Mouse (Mus musculus) neural tube, embryonic 14.5 days (tissue): ENCODE measurements around the gene Olfr1390. TPM values are rescaled to one million over a fixed set of nuclear protein-coding genes. Genes with fewer than 3 reads are reported as not detected.
"Not testable (repeated sequence)": the region's sequence is repeated elsewhere in the genome, so short reads cannot be mapped to it uniquely, and the experiment has no call there.

Experiments
- ATAC-seq: fragments of 200-750 bp; cut with Nextera tagmentation; 2 replicates; pipeline ENCODE4 v1.8.0; 2017; ENCODE audit warnings: low read depth, mild to moderate bottlenecking, moderate TSS enrichment, moderate library complexity
- H3K27ac ChIP-seq: fragments of 300-500 bp; sonication (generic); 2 replicates; pipeline ENCODE4 v1.5.1; 2014; ENCODE audit warnings: low read depth, mild to moderate bottlenecking, control low read depth, low read length, moderate library complexity, mixed read lengths
- H3K27me3 ChIP-seq: fragments of 300-500 bp; sonication (generic); 2 replicates; pipeline ENCODE4 v1.6.1; 2014; ENCODE audit warnings: low read length; ENCODE audit not compliant: control insufficient read depth, insufficient read depth
- H3K36me3 ChIP-seq: fragments of 300-500 bp; sonication (generic); 2 replicates; pipeline ENCODE4 v1.6.1; 2014; ENCODE audit warnings: low read length, mixed read lengths; ENCODE audit not compliant: control insufficient read depth, insufficient read depth
- H3K4me1 ChIP-seq: fragments of 300-500 bp; sonication (generic); 2 replicates; pipeline ENCODE4 v1.6.1; 2014; ENCODE audit warnings: low read length; ENCODE audit not compliant: control insufficient read depth, insufficient read depth
- H3K4me2 ChIP-seq: fragments of 300-500 bp; sonication (generic); 2 replicates; pipeline ENCODE4 v1.6.1; 2014; ENCODE audit warnings: mild to moderate bottlenecking, low read depth, low read length, control low read depth
- H3K4me3 ChIP-seq: fragments of 300-500 bp; sonication (generic); 2 replicates; pipeline ENCODE4 v1.5.1; 2014; ENCODE audit warnings: low read depth, low read length, control low read depth, mixed read lengths
- H3K9ac ChIP-seq: fragments of 300-500 bp; sonication (generic); replicated peaks from 2 replicates; pipeline ENCODE4 v1.6.1; 2014; ENCODE audit warnings: low read depth, mild to moderate bottlenecking, control low read depth, low read length, mixed read lengths
- H3K9me3 ChIP-seq: fragments of 300-500 bp; sonication (generic); 2 replicates; pipeline ENCODE4 v1.6.1; 2016; ENCODE audit warnings: low read length; ENCODE audit not compliant: control insufficient read depth
- WGBS: fragments of 180-500 bp; shearing (Covaris S2); extraction: QIAGEN DNeasy Blood & Tissue Kit; methylation state at CpG from one replicate; pipeline ENCODE4 v1.1.7; 2014; 5-methylcytosine and 5-hydroxymethylcytosine counted together
- polyA plus RNA-seq: library from polyadenylated mRNA; unstranded; fragments of >200 nt; fragmentation: Nextera tagmentation; extraction: Ambion mirVana; gene quantifications from 2 replicates; pipeline ENCODE4 v1.2.1, GENCODE M21; 2014

Olfr1390 gene
- polyA plus RNA-seq, 1 experiment from 2014 or later, result not detected

GRCm38 (mm10) chr11:49383133-49383532, 48.1 kb downstream of the Olfr1390 start:
- H3K4me2 ChIP-seq, result no peak overlapping the region
- no peaks in the 10 kb centered on the region for H3K27me3 ChIP-seq
- H3K9ac ChIP-seq, result no peak overlapping the region
- no peaks in the 10 kb centered on the region for H3K36me3 ChIP-seq
- no peaks in the 10 kb centered on the region for H3K4me1 ChIP-seq
- ATAC-seq, result no peak
- H3K9me3 ChIP-seq, result no peaks in the 10 kb centered on the region
- H3K27ac ChIP-seq, result no peak overlapping the region
- no peak overlapping the region for H3K4me3 ChIP-seq

- H3K4me1 ChIP-seq, H3K9ac ChIP-seq, H3K4me3 ChIP-seq, H3K27me3 ChIP-seq, ATAC-seq, H3K9me3 ChIP-seq, H3K36me3 ChIP-seq, H3K4me2 ChIP-seq, H3K27ac ChIP-seq: not testable (repeated sequence)
- 96% methylated on average over 7 of the region's 7 CpGs for WGBS
Measured at GRCm38 (mm10) chr11:49386118-49386517, 51.1 kb downstream of the Olfr1390 start.

Other genes with a start within 250 kb of the Olfr1390 start
- not detected in 2 replicates for gene Olfr1396, start 220.3 kb upstream of the Olfr1390 start, polyA plus RNA-seq
- gene Olfr1395, start 192.9 kb upstream of the Olfr1390 start, polyA plus RNA-seq, result not detected in 2 replicates
- gene Olfr1394, start 180.8 kb upstream of the Olfr1390 start, polyA plus RNA-seq, result not detected in 2 replicates
- 0.17 and 0.23 TPM in 2 replicates for gene Btnl9, start 148.0 kb upstream of the Olfr1390 start, polyA plus RNA-seq
- gene Zfp62, start 131.9 kb upstream of the Olfr1390 start, polyA plus RNA-seq, result 49.6 and 54.4 TPM in 2 replicates
- gene Mgat1, start 91.0 kb upstream of the Olfr1390 start, polyA plus RNA-seq, result 22.6 and 29.3 TPM in 2 replicates
- 0.09 TPM in 1 of 2 replicates, not detected in the other for gene Olfr1393, start 56.9 kb upstream of the Olfr1390 start, polyA plus RNA-seq
- gene Olfr1392, start 49.9 kb upstream of the Olfr1390 start, polyA plus RNA-seq, result not detected in 2 replicates
- not detected in 2 replicates for gene Olfr10, start 30.4 kb upstream of the Olfr1390 start, polyA plus RNA-seq
- not detected in 2 replicates for gene Olfr1391, start 12.4 kb upstream of the Olfr1390 start, polyA plus RNA-seq
- not detected in 2 replicates for gene Olfr1389, start 87.9 kb downstream of the Olfr1390 start, polyA plus RNA-seq
- 0.15 TPM in 1 of 2 replicates, not detected in the other for gene Olfr1388, start 101.4 kb downstream of the Olfr1390 start, polyA plus RNA-seq
- not detected in 2 replicates for gene Olfr1387, start 120.2 kb downstream of the Olfr1390 start, polyA plus RNA-seq
- not detected in 2 replicates for gene Olfr1386, start 129.9 kb downstream of the Olfr1390 start, polyA plus RNA-seq
- gene Olfr1385, start 153.9 kb downstream of the Olfr1390 start, polyA plus RNA-seq, result not detected in 2 replicates
- not detected in 2 replicates for gene Olfr1384, start 171.5 kb downstream of the Olfr1390 start, polyA plus RNA-seq
- gene Olfr1383, start 184.5 kb downstream of the Olfr1390 start, polyA plus RNA-seq, result not detected in 2 replicates
- gene Olfr1382, start 193.1 kb downstream of the Olfr1390 start, polyA plus RNA-seq, result not detected in 2 replicates
- 0.05 TPM in 1 of 2 replicates, not detected in the other for gene Olfr1381, start 208.3 kb downstream of the Olfr1390 start, polyA plus RNA-seq
- not detected in 2 replicates for gene Olfr1380, start 221.7 kb downstream of the Olfr1390 start, polyA plus RNA-seq